Comparison of ENCODE assay signal across 14 mouse cellular contexts in the genomic region with DNA sequence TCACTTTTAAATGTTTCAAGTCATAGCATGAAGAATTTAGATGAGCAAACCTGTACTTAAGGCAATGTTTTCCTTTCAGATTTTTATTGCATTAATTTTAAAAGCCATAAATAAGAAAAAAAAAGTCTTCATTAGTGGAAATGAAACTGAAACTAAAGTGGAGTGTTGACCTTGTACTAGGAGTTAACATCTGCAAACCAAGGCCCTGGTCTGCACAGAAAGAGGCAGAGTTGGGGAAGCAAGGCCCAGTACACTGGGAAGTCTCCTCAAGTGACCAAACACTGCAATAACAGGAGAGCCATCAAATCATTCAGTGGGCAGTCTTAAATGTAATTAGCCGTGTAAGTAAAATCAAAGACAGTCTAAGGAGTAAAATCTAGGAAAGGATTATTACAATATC. TPM values are rescaled to one million over a fixed set of nuclear protein-coding genes. Genes with fewer than 3 reads are reported as not detected.
DNase-seq lines count a peak whose midpoint lies in the region; ATAC-seq and TF ChIP-seq lines count a peak whose summit lies in the region.
"Had no signal": no experiment of that assay in that cellular context is flagged by ENCODE, and none has a peak within 500 bp of the region (broad histone marks: within the 10 kb centered on the region; RNA-seq: fewer than 3 reads in every experiment).

No protein-coding gene starts in this region.

- no peaks in the 10 kb centered on the region for H3K9me3 ChIP-seq in lung, postnatal 0 days (ENCODE audit: low read length)
- H3K9me3 ChIP-seq: embryonic facial prominence, embryonic 12.5 days; forebrain, embryonic 12.5 days; hindbrain, embryonic 12.5 days; kidney, embryonic 15.5 days had no signal

- TF ChIP-seq EP300 in lung, postnatal 0 days (IDR thresholded peaks at IDR 0.05) = no peak

- H3K4me3 ChIP-seq in gastrocnemius, adult 2 months = no peak overlapping the region
- no peak overlapping the region for H3K4me3 ChIP-seq in lung, postnatal 0 days (ENCODE audit: low read depth, low read length)
- no peak overlapping the region for H3K4me3 ChIP-seq in myocyte
- H3K4me3 ChIP-seq: embryonic facial prominence, embryonic 12.5 days; forebrain, embryonic 12.5 days; hindbrain, embryonic 12.5 days; kidney, embryonic 15.5 days; left cerebral cortex, adult 2 months had no signal

- H3K9ac ChIP-seq in lung, postnatal 0 days (replicated peaks; ENCODE audit: low read depth) = no peak overlapping the region
- H3K9ac ChIP-seq: embryonic facial prominence, embryonic 12.5 days; forebrain, embryonic 12.5 days; hindbrain, embryonic 12.5 days; kidney, embryonic 15.5 days had no signal

- no peak for TF ChIP-seq CTCF in gastrocnemius, adult 2 months (IDR thresholded peaks at IDR 0.05)
- TF ChIP-seq CTCF in lung, postnatal 0 days (IDR thresholded peaks at IDR 0.05) = no peak

- peaks cover 26% of the 10 kb centered on the region; the same call in 1 of the 2 replicates for H3K4me1 ChIP-seq in lung, postnatal 0 days (ENCODE audit: insufficient read depth, low read depth, low read length)

- no peak for ATAC-seq in lung, postnatal 0 days
- peak; percentile 87 for ATAC-seq in granulocyte monocyte progenitor cell, adult 5-6 weeks (replicated peaks; ENCODE audit: poor library complexity, severe bottlenecking)

- DNase-seq in gastrocnemius, adult 2 months = no peak
- no peak for DNase-seq in gastrocnemius, postnatal 25 days
- peak; percentile 42 for DNase-seq in lung, postnatal 0 days (ENCODE audit: low spot score)
- no peak for DNase-seq in lung, adult 18-20 months
- no peak for DNase-seq in cerebellum, adult 8-10 months
- DNase-seq in frontal cortex, postnatal 10 days (ENCODE audit: low spot score in 2 of 2) = no peak
- DNase-seq: cerebellum, adult 9-11 months had no signal

- peak overlapping the region; percentile 62 for H3K27ac ChIP-seq in gastrocnemius, adult 2 months
- H3K27ac ChIP-seq in lung, postnatal 0 days (ENCODE audit: low read length) = 0 out of 2 replicates have a peak overlapping the region, but pooled peaks have one; percentile 10
- H3K27ac ChIP-seq: embryonic facial prominence, embryonic 12.5 days; forebrain, embryonic 12.5 days; hindbrain, embryonic 12.5 days; kidney, embryonic 15.5 days; left cerebral cortex, adult 2 months had no signal

- peaks cover 78% of the 10 kb centered on the region for H3K79me2 ChIP-seq in myocyte (ENCODE audit: control insufficient read depth, insufficient read depth)

- intact Hi-C loops in gastrocnemius, adult 2 months (cut with DNase I) = loop anchor here (5.0 kb wide), 1 partner anchor 36 kb away; a partner anchor contains a TSS

- no peak overlapping the region for H3ac ChIP-seq in myocyte (ENCODE audit: control insufficient read depth, insufficient read length)

- no peaks in the 10 kb centered on the region for H3K27me3 ChIP-seq in lung, postnatal 0 days (replicated peaks; ENCODE audit: insufficient read depth, low read length)
- H3K27me3 ChIP-seq in myocyte (ENCODE audit: control insufficient read depth, insufficient read depth, insufficient read length) = no peaks in the 10 kb centered on the region
- H3K27me3 ChIP-seq: embryonic facial prominence, embryonic 12.5 days; forebrain, embryonic 12.5 days; hindbrain, embryonic 12.5 days; kidney, embryonic 15.5 days had no signal

- 30% methylated on average over 1 of the region's 1 CpGs for WGBS in lung, postnatal 0 days

- TF ChIP-seq POLR2A in myocyte (IDR thresholded peaks at IDR 0.05; ENCODE audit: insufficient read length, low read depth) = no peak

- no peaks in the 10 kb centered on the region for H3K36me3 ChIP-seq in lung, postnatal 0 days (ENCODE audit: insufficient read depth, low read length)
- H3K36me3 ChIP-seq in myocyte (ENCODE audit: control insufficient read depth, insufficient read depth) = peaks cover 7% of the 10 kb centered on the region
- H3K36me3 ChIP-seq: embryonic facial prominence, embryonic 12.5 days; forebrain, embryonic 12.5 days had no signal

- no peak overlapping the region for H3K4me2 ChIP-seq in lung, postnatal 0 days (replicated peaks; ENCODE audit: low read depth, low read length)
- H3K4me2 ChIP-seq in myocyte (ENCODE audit: low read depth) = peak overlapping the region; percentile 16
- H3K4me2 ChIP-seq: embryonic facial prominence, embryonic 12.5 days; forebrain, embryonic 12.5 days; hindbrain, embryonic 12.5 days; kidney, embryonic 15.5 days had no signal

TF ChIP-seq in myocyte, 11 proteins besides CTCF, POLR2A, EP300 and RAD21:
- TF ChIP-seq MYOD1 (IDR thresholded peaks at IDR 0.05; ENCODE audit: control insufficient read depth in 1 of 3, insufficient read length in 2 of 3, low read depth in 2 of 3) = no peak
- TF ChIP-seq POLR2AphosphoS2 (IDR thresholded peaks at IDR 0.05; ENCODE audit: insufficient read length, low read depth) = no peak
- no peak for TF ChIP-seq CEBPB (IDR thresholded peaks at IDR 0.05; ENCODE audit: insufficient read depth, poor library complexity, severe bottlenecking)
- TF ChIP-seq TCF12 (IDR thresholded peaks at IDR 0.05; ENCODE audit: insufficient read depth, poor library complexity, severe bottlenecking) = no peak
- TF ChIP-seq MAX (IDR thresholded peaks at IDR 0.05; ENCODE audit: low read depth) = no peak
- no peak for TF ChIP-seq E2F4 (IDR thresholded peaks at IDR 0.05; ENCODE audit: insufficient read depth)
- TF ChIP-seq USF1 (IDR thresholded peaks at IDR 0.05; ENCODE audit: low read depth) = no peak
- no peak for TF ChIP-seq REST (IDR thresholded peaks at IDR 0.05; ENCODE audit: insufficient read depth, insufficient read length)
- no peak for TF ChIP-seq MYOG (IDR thresholded peaks at IDR 0.05; ENCODE audit: control insufficient read depth in 1 of 3, insufficient read depth in 1 of 3, insufficient read length in 2 of 3, low read depth in 2 of 3)
- no peak for TF ChIP-seq SRF (IDR thresholded peaks at IDR 0.05; ENCODE audit: control insufficient read depth, insufficient read length, low read depth)
- TF ChIP-seq TCF3 (IDR thresholded peaks at IDR 0.05; ENCODE audit: insufficient read length, low read depth) = no peak
TF ChIP-seq in myocyte: peak in this region for 0.

RNA-seq across cellular contexts. Expression of a gene that starts 38.3 kb away (rescaled TPM):
- 100 to 1,000 TPM; 152 to 154 TPM for total RNA-seq in gastrocnemius, adult 2 months (2021)
- 100 to 1,000 TPM; 130 to 149 TPM for total RNA-seq in gastrocnemius, postnatal 25 days (2021)
- polyA plus RNA-seq in lung, postnatal 0 days (2015; fragmentation: Nextera tagmentation; extraction: Ambion mirVana) = 105 and 125 TPM in 2 replicates
- 56.6 and 61.1 TPM in 2 replicates for total RNA-seq in granulocyte monocyte progenitor cell, adult 5-6 weeks (2014; fragmentation: Nextera tagmentation)
- 72.4 and 73.9 TPM in 2 replicates for total RNA-seq in granulocyte monocyte progenitor cell, adult 5-6 weeks (2017)
- polyA plus RNA-seq in myocyte (2012; fragmentation: generic; extraction: Trizol) = 34.0 TPM
